Comparison of ENCODE assay signal across 28 mouse cellular contexts in genomic region chr1:193980571-193980970, GRCm38 (mm10).
DNase-seq lines count a peak whose midpoint lies in the region; ATAC-seq lines count a peak whose summit lies in the region.
"Had no signal": no experiment of that assay in that cellular context is flagged by ENCODE, and none has a peak within 500 bp of the region (broad histone marks: within the 10 kb centered on the region; RNA-seq: fewer than 3 reads in every experiment).

No protein-coding gene starts in this region.

- no peak overlapping the region for H3K27ac ChIP-seq in hindbrain, embryonic 11.5 days (ENCODE audit: low read depth, low read length)
- no peak overlapping the region for H3K27ac ChIP-seq in hindbrain, embryonic 10.5 days
- no peak overlapping the region for H3K27ac ChIP-seq in intestine, embryonic 16.5 days (ENCODE audit: low read length)
- no peak overlapping the region for H3K27ac ChIP-seq in forebrain, embryonic 15.5 days (replicated peaks)
- H3K27ac ChIP-seq: embryonic facial prominence, embryonic 10.5 days; embryonic facial prominence, embryonic 13.5 days; forebrain, embryonic 12.5 days; gastrocnemius, adult 2 months; hindbrain, embryonic 14.5 days; hindbrain, postnatal 0 days had no signal

- H3K36me3 ChIP-seq in hindbrain, embryonic 11.5 days (ENCODE audit: control insufficient read depth, insufficient read depth, low read length) = no peaks in the 10 kb centered on the region
- no peaks in the 10 kb centered on the region for H3K36me3 ChIP-seq in hindbrain, embryonic 10.5 days
- H3K36me3 ChIP-seq in intestine, embryonic 16.5 days (ENCODE audit: control insufficient read depth, insufficient read depth, low read length) = no peaks in the 10 kb centered on the region
- no peaks in the 10 kb centered on the region for H3K36me3 ChIP-seq in forebrain, embryonic 15.5 days
- H3K36me3 ChIP-seq: embryonic facial prominence, embryonic 10.5 days; embryonic facial prominence, embryonic 13.5 days; forebrain, embryonic 12.5 days; G1E had no signal

- no peak for DNase-seq in hindbrain, embryonic 11.5 days (ENCODE audit: low spot score)
- no peak for DNase-seq in hindbrain, embryonic 10.5 days (ENCODE audit: low spot score)
- DNase-seq in Muller cell, postnatal 12 days (ENCODE audit: inconsistent ontology term) = peak; percentile 25
- peak; percentile 57 for DNase-seq in adrenal gland, adult 8-10 months
- DNase-seq in adrenal gland, postnatal 25 days = peak; percentile 10
- DNase-seq in layer of hippocampus, postnatal 10 days (ENCODE audit: low spot score in 2 of 2) = no peak
- DNase-seq: cerebellum, adult 11-12 months; cerebellum, adult 8-10 months; cerebellum, postnatal 10 days; cerebellum, postnatal 36 days; embryo, embryonic 11 days; gastrocnemius, adult 2 months; gastrocnemius, postnatal 14 days; heart, adult 11 months had no signal

- WGBS in hindbrain, embryonic 11.5 days = 85% methylated on average over 4 of the region's 4 CpGs
- WGBS in hindbrain, embryonic 10.5 days = 81% methylated on average over 4 of the region's 4 CpGs
- 77% methylated on average over 4 of the region's 4 CpGs for WGBS in intestine, embryonic 16.5 days
- 83% methylated on average over 4 of the region's 4 CpGs for WGBS in forebrain, embryonic 15.5 days

- H3K4me3 ChIP-seq in hindbrain, embryonic 11.5 days (ENCODE audit: low read depth, low read length) = no peak overlapping the region
- no peak overlapping the region for H3K4me3 ChIP-seq in hindbrain, embryonic 10.5 days
- H3K4me3 ChIP-seq in intestine, embryonic 16.5 days (ENCODE audit: low read length) = no peak overlapping the region
- H3K4me3 ChIP-seq in forebrain, embryonic 15.5 days = no peak overlapping the region
- H3K4me3 ChIP-seq: embryonic facial prominence, embryonic 10.5 days; embryonic facial prominence, embryonic 13.5 days; erythroblast, embryonic 14.5 days; forebrain, embryonic 12.5 days; gastrocnemius, adult 2 months had no signal

- H3K4me2 ChIP-seq in hindbrain, embryonic 11.5 days (replicated peaks; ENCODE audit: low read depth, low read length) = no peak overlapping the region
- H3K4me2 ChIP-seq in intestine, embryonic 16.5 days (ENCODE audit: low read depth, low read length) = no peak overlapping the region
- H3K4me2 ChIP-seq in forebrain, embryonic 15.5 days (replicated peaks) = no peak overlapping the region
- H3K4me2 ChIP-seq: embryonic facial prominence, embryonic 13.5 days; forebrain, embryonic 12.5 days; heart, embryonic 11.5 days; hindbrain, embryonic 14.5 days had no signal

- no peak overlapping the region for H3K9ac ChIP-seq in hindbrain, embryonic 11.5 days (ENCODE audit: low read depth, low read length)
- H3K9ac ChIP-seq in intestine, embryonic 16.5 days (ENCODE audit: low read depth, low read length) = no peak overlapping the region
- no peak overlapping the region for H3K9ac ChIP-seq in forebrain, embryonic 15.5 days (replicated peaks)
- H3K9ac ChIP-seq: embryonic facial prominence, embryonic 13.5 days; forebrain, embryonic 12.5 days; hindbrain, embryonic 14.5 days had no signal

- no peaks in the 10 kb centered on the region for H3K27me3 ChIP-seq in hindbrain, embryonic 11.5 days (ENCODE audit: control insufficient read depth, insufficient read depth, low read length)
- H3K27me3 ChIP-seq in hindbrain, embryonic 10.5 days (ENCODE audit: insufficient read depth, poor library complexity, severe bottlenecking) = no peaks in the 10 kb centered on the region
- H3K27me3 ChIP-seq in intestine, embryonic 16.5 days (replicated peaks; ENCODE audit: control insufficient read depth, insufficient read depth, low read length) = no peaks in the 10 kb centered on the region
- H3K27me3 ChIP-seq in forebrain, embryonic 15.5 days = no peaks in the 10 kb centered on the region
- H3K27me3 ChIP-seq: CH12.LX; forebrain, embryonic 12.5 days had no signal

- no peaks in the 10 kb centered on the region for H3K4me1 ChIP-seq in hindbrain, embryonic 11.5 days (replicated peaks; ENCODE audit: control insufficient read depth, insufficient read depth, low read length)
- no peaks in the 10 kb centered on the region for H3K4me1 ChIP-seq in hindbrain, embryonic 10.5 days (replicated peaks)
- H3K4me1 ChIP-seq in intestine, embryonic 16.5 days (ENCODE audit: control insufficient read depth, insufficient read depth, low read length) = no peaks in the 10 kb centered on the region
- H3K4me1 ChIP-seq in forebrain, embryonic 15.5 days = no peaks in the 10 kb centered on the region
- H3K4me1 ChIP-seq: embryonic facial prominence, embryonic 10.5 days; embryonic facial prominence, embryonic 13.5 days; forebrain, embryonic 12.5 days had no signal

- H3K9me3 ChIP-seq in hindbrain, embryonic 11.5 days (ENCODE audit: control insufficient read depth, low read length) = no peaks in the 10 kb centered on the region
- no peaks in the 10 kb centered on the region for H3K9me3 ChIP-seq in hindbrain, embryonic 10.5 days
- H3K9me3 ChIP-seq in intestine, embryonic 16.5 days (ENCODE audit: control insufficient read depth, low read length) = no peaks in the 10 kb centered on the region
- no peaks in the 10 kb centered on the region for H3K9me3 ChIP-seq in forebrain, embryonic 15.5 days
- H3K9me3 ChIP-seq: embryonic facial prominence, embryonic 10.5 days; embryonic facial prominence, embryonic 13.5 days; forebrain, embryonic 12.5 days; G1E had no signal

- ATAC-seq in hindbrain, embryonic 11.5 days (ENCODE audit: low FRiP score) = 0 out of 2 replicates have a peak, but pooled peaks have one; percentile 30
- ATAC-seq in intestine, embryonic 16.5 days = no peak
- ATAC-seq in forebrain, embryonic 15.5 days (replicated peaks) = no peak
- ATAC-seq: forebrain, embryonic 16.5 days; hindbrain, postnatal 0 days; inflammation-experienced regulatory T-cells, adult 6 months; intestine, postnatal 0 days had no signal

Comparison
In these comparisons a context has a peak if more than half of its experiments do, and no peak if none do; other contexts are left out.
1. DNase-seq: peak in Muller cell, postnatal 12 days (single experiment), adrenal gland, adult 8-10 months (single experiment) and adrenal gland, postnatal 25 days (single experiment); none in hindbrain, embryonic 11.5 days (single experiment), hindbrain, embryonic 10.5 days (single experiment) and layer of hippocampus, postnatal 10 days (0 of 2).